Mouse (Mus musculus): ENCODE data around the gene Ero1lb. TPM values are rescaled to one million over a fixed set of nuclear protein-coding genes. Genes with fewer than 3 reads are reported as not detected.

The Ero1lb gene
- total RNA-seq, 4 experiments from 2014 or later = 11.6 to 19.6 (median 14.3) TPM

Other genes with a start within 250 kb of the Ero1lb start
- 10 to 100 TPM; 16.4 to 19.6 (median 17.7) TPM for gene Actn2, start 225.1 kb upstream of the Ero1lb start, total RNA-seq (2022)
- gene Heatr1, start 170.8 kb upstream of the Ero1lb start, total RNA-seq (2022) = 10 to 100 TPM; 26.6 to 32.4 (median 28.3) TPM
- gene Lgals8, start 100.9 kb upstream of the Ero1lb start, total RNA-seq (2022) = 10 to 100 TPM; 44.1 to 49.4 (median 45.2) TPM
- under 1 TPM; 0.16 to 0.28 (median 0.21) TPM for gene Edaradd, start 45.4 kb upstream of the Ero1lb start, total RNA-seq (2022)
- gene Prl2c3, start 234.2 kb downstream of the Ero1lb start, total RNA-seq (2022) = not detected